Mouse (Mus musculus): ENCODE measurements around the gene Acaca. TPM values are rescaled to one million over a fixed set of nuclear protein-coding genes. Genes with fewer than 3 reads are reported as not detected.
"Not testable (repeated sequence)": the region's sequence is repeated elsewhere in the genome, so short reads cannot be mapped to it uniquely, and the experiment has no call there.

Gene Acaca
- total RNA-seq, 4 experiments from 2014 or later = 14.3 to 18.9 (median 16.8) TPM

DNA sequence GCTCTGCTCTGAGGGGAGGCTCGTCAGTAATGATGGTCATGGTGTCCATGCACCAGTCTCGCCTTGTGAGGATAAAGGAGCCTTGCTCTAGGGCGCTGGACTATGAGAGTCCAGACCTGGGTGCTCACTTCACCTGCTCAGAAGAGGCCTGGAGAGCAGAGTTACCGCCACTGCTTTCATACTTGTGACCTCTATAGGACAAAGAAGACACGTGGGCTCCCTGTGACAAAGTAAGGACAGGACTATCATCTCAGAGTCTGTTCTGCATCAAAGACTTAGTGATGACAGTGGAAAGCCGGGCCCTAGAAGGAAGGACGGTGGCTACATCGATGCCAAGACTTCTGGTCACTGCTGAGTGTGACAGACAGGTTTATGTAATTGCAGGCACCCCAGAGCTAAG lies 261.7 kb downstream of the Acaca start:
- DNase-seq (ENCODE audit: low spot score) = no peak

DNA sequence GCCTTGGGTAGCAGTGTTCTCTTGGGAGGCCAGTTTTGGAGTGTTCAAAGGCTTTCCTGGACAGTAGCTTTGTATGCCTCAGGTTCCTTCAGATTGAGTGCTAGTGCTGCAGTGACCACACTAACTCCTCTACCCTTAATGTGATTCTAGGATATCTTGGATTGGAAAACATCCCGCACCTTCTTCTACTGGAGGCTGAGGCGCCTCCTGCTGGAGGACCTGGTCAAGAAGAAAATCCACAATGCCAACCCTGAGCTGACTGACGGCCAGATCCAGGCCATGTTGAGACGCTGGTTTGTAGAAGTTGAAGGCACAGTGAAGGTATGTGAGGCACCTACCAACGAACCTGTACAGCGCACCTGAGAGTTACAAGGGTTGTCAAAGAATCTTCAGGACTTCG lies 262.6 kb downstream of the Acaca start:
- not testable (repeated sequence) for DNase-seq (ENCODE audit: low spot score)

DNA sequence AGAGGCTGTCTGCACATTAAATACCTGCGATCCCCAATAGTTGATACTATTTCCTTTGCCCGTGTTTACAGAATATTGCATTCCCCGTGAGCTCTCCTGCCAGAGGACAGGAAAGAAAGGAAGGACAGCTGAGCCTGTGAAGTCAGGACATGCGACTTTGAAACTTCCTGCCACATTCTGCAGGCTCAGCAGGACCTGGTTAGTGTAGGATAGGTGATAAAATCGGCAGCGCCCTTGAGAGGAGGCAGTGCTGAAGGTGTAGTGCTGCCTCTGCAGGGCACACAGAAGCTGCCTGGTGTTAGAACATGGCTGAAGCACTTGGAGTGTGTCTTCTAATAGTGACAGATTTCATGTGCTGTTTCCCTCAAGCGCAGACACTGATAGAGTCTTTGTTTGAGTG lies 264.1 kb downstream of the Acaca start:
- DNase-seq (ENCODE audit: low spot score) = no peak

DNA sequence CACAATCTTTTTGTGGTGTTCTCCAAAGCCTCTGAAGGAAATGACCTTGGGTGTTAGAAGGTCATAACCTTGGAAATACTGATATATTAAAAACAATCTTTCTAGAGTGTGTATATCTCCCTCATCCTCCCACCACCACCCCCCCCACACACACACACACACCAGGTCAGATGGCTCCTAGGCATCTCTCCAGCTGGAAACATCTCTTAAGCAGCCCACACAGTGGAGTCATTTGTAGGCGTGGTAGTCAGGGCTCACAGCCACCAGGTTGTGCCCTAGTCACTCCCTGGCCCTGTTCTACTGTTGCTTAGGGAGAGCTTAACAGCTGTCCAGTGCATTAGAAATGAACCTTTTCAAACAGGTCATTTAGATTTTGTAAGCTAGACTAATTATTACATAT lies 265.5 kb downstream of the Acaca start:
- no peak for DNase-seq (ENCODE audit: low spot score)

DNA sequence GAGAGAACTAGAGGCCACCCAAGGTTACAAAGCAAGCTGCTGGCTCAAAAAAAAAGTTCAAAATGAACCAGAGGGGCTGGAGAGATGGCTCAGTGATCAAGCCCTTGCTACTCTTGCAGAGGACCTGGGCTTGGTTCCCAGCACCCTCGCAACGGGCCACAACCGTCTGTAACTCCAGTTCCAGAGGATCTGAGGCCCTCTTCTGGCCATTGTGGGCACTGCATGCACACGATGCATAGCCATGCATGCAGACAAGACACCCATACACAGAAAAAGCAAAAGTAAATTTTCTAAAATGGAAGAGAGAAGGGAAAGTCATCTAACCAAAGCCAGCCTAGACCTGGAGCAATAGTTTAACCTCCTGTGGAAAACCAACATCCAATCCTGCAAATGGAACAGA lies 277.3 kb downstream of the Acaca start:
- DNase-seq (ENCODE audit: low spot score) = no peak

DNA sequence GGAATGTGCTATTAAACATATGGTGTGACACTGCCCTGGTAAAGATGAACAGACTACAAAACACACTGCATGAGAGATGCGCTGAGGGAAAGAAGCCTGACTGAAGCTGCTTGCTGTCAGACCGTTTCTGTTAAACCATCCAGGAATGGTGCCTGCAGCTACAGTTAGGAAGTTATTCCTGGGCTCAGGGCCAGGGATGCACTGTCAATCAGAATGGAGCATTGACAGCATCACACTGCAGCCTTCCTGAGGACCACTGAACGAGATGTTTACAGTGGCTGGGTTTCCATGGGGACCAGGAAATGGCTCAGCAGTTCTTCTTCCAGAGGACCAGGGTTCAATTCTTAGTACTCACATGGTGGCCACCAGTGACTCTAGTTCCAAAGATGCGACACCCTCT lies 280.9 kb downstream of the Acaca start:
- DNase-seq (ENCODE audit: low spot score) = no peak

DNA sequence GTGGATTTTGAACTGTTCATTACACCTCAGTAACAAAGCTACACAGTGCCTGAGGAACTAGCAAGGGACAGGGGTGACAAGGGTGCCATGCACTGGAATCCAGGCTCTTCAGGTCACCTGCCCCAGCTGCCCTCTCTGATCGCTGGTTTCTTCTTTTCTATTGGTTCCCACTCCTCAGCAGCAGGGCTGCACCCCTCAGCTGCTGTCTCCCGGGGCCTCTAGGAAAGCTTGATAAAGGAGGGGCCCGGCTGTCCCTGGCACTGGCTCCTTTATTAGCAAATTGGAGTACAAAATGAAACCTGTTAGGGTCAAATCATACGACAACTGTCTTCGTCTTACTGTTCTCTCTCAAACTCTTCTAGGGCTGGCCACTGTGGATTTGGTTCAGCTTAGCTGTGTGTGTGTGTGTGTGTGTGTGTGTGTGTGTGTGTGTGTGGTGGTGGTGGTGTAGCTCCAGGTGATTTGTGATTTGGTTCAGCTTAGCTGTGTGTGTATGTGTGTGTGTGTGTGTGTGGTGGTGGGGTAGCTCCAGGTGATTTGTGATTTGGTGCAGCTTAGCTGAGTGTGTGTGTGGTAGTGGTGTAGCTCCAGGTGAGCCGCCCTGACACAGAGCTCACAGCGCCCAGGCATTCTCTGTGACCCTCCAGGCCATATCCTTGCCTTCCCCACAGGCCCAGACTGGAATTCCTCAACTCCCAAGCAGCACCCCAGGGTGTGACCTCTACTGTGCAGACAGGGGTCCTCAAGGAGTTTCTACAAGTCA lies 281.6 kb downstream of the Acaca start:
- no peak for DNase-seq (ENCODE audit: low spot score)

DNA sequence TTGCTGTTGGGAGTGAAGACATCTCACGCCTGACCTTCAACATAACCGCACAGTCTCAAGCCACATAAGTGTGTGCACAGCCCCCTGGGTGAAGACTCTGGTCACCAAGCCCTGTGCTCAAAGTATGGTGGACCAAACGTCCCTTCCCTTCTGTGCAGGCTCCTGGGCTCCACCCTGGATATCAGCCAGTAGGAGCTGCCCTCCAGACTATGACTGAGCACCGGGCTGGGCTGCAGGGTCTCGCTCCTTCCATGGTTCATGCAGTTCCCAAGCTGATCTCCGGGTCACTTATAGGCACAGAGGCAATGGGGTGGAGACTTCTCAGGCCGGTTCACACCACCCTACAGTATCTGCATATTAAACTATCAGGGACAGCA lies 282.2 kb downstream of the Acaca start:
- DNase-seq (ENCODE audit: low spot score) = no peak

DNA sequence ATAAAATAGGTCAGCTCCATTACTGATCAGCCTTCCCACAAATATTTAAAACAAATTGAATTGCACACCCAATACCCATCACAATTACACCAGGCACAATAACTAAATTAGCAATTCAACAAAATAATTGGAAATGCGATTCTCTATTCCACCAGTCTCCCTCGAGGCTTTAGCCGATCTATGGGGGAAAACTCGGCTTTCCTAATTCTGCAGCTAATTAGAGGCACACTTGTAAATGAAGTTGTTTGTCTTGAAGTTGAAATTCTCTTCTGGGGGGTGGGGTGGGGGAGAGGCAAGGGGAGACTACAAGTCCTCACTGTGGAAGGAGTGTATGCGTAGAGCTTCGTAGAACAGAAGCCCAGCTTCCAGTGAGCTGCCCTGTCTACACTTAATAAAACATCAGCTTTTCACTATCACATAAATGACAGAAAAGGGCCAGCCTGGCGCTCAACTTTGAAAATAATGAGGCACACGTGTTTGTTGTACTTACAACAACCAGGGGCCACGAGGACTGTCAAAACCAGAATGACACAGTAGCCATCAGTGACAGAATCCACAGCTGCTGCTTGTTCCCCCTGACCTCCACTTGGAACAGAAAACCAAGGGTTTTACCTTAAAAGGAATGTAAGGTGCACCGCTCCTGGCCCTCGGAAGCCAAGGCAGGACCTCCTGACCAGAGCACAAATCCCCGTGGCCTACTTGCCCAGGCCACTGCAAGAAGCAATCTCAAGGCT lies 282.9 kb downstream of the Acaca start:
- DNase-seq (ENCODE audit: low spot score) = no peak

DNA sequence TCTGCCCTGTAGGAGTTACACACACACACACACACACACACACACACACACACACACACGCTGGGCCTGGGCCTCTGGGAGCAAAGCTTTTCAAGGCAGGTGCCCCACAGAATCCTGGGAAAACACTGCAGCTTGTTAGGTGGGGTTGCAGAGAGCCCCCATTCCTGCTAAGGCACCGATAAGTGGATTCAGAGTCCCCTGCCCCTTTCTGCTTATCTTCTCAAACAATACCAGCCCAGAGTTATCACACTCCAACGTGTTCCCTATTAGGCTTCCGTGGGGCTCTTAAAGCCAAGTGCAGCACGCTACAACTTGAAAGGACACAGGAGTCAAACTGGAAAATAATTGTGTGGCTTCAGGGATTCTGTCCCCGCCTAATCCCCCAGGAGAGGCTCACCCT lies 283.6 kb downstream of the Acaca start:
- no peak for DNase-seq (ENCODE audit: low spot score)

DNA sequence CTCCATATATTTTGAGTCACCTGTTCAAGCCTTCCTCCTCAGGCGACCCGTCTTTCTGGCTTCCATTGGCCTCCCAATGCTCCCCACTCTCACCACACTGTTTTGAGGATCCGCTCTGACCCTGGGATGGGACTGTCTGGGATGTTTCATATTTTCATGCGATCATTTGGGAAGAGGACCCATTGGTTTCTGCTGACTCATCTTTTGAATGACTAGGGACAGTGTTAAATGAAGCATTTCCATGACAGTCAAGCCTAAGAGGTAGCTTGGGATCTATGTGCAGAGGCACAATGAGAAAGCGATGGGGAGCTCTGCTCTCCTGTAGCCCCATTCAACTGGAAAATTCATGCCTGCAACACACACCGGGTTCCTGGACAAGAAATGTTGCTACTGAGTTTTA lies 291.3 kb downstream of the Acaca start:
- no peak for DNase-seq (ENCODE audit: low spot score)

DNA sequence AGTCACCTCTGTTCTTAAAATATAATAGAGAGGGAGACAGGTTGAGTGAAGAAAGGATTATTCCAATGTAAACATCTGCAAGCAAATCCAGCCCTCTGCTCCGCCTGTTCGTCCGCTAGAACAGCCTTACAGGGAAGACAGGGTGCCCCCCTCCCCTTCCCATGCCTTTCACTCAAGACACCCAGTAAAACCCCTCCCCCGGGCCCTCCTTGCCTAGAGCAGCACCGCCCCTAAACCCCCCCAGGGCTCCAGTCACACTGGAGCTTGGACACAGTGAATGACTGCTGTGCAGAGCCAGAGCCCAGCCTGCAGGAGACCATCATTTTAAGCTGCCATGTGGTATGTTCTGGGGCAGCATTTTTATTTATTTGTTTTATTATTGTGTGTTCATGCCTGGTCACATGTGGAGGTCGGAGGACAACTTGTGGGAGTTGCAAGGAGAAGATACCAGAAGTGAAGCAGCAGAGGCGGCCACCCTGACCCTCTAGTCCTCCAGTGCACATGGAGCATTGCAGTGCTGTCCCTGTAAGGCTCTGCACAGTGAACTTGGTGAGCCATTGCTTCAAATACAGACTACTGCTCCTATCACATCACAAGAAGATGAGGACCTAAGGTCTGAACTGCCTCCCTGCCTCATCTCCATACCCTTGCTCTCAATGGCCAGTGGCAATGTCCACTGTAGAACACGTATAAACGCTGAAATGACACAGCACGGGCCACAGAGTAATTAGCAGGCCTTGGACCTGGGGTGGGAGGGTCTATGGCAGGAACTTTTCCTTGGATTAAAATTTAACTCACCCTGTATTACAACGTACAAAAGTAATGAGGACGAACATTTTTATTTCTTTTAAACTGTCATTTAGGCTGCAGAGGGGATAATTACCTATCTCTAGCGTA lies 296.5 kb downstream of the Acaca start:
- DNase-seq (ENCODE audit: low spot score) = no peak

DNA sequence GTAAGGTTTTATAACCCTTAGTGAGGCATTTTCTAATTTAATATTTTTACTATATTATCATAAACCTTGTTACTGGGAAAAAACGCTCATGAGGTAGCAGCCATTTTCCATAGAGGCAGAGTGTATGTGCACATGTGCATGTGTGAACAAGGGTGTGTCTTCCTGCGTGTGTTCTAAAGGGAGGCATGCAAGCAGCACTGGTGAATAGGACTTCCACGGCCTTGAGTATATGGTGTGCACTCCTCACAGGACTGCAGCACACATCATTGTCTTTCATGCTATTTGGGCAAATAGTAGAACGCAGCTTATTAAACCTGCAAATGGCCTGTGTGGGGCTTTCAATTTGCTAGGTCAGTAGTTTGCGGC lies 297.1 kb downstream of the Acaca start:
- DNase-seq (ENCODE audit: low spot score) = no peak

DNA sequence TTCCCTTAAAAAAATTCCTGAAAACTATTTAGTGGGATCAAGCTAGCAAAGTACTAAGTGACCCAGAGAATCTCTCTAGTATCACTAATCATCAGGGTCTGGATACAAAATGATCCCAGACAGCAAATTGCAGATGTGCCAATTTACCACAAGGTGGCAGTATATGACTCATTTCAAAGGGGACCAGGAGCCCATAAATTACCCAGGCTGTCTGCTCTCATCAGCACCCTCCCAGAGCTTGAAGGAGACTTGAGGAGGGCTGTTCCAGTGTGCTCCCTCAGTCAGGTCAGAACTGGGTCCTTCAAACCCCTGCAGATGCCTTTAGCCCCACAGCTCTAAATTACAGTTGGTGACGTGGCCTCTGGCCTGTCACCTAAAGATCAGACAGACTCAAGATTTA lies 300.1 kb downstream of the Acaca start:
- peak; percentile 40 for DNase-seq (ENCODE audit: low spot score)

DNA sequence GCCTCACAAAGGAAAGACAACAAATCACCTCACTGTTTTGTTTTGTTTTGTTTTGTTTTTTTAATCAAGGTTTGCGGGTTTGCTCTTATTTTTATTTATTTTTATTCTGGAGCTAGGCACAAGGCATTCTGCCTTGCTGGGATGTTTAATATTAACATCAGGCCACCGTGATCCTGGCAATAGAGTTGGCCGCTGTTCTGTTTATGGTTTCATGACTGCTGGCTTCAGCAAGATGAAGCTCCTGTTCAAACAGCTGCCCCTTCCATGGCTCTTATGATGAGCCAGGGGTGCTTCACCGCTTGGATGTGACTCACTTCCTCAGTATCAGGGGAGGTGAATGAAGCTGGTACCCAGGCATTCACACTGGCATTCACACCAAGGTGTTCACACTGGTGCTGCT lies 300.9 kb downstream of the Acaca start:
- DNase-seq (ENCODE audit: low spot score) = no peak

DNA sequence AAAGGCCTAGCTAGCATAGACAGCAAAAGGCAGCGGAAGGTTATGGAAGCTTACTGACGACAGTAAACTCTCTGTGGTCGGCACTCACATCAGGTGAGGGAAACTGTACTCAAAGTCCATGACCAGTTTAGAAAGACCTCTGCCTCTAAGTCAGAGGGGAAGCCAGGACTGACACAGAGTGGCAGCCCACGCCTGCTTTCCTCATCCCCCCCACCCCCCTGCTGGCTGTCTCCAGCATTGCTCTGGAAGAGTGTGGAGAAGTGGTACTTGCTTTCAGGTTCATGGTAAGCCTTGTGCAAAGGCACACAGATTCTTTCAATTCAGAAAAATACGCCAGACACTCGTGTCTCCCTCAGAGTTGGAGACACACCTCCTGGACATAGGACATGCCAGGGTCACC lies 305.4 kb downstream of the Acaca start:
- DNase-seq (ENCODE audit: low spot score) = no peak

DNA sequence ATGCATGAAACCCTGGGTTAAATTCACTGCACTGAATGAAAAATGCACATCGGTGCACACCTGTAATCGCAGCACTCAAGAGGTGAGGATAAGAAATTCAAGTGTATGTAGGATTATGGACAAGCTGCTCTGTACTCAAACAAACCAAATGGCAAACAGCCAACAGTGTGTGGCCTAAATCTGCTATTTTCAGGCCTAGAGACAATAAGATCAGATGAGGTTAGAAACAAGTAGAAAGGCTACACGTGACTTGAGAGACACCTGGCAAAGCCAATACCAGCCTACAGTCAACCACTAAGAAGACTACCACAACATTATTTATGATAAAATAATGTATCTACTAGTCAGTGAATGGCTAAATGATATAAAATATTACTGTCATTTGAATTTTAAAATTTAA lies 310.9 kb downstream of the Acaca start:
- DNase-seq (ENCODE audit: low spot score) = no peak

DNA sequence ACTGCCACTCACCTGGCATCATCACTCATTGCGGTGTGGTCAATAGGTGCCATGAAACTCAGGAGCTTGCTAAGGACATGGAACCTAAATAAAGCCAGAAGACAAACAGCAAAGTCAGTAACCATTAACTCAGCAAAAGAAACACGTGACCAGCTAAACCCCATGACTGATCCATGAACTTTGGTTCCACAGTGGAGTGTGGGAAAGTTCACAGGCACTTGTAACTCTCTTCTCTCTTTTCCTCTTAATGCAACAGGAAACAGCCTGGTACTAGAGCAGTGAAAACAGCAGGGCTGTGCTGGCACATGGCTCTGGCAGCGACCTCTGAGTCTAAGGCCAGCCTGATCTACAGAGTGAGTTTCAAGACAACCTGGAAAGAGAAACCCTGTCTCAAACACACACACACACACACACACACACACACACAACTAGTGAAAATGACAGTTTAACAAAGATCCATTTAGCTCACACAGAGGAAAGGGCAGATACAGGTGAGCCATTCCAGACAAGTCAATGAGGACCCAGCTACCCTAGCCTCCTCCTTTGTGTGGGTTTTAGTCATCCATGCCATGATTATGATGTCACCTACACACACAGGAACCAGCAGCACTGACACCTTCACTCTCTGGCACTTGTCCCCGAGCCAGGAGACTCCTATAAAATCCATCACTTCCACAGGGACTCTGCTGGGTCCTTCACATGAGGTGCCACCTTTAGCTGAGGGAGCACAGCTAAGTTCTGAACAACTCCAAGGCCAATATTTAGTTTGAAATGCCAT lies 313.3 kb downstream of the Acaca start:
- DNase-seq (ENCODE audit: low spot score) = no peak
